In the genomic region with DNA sequence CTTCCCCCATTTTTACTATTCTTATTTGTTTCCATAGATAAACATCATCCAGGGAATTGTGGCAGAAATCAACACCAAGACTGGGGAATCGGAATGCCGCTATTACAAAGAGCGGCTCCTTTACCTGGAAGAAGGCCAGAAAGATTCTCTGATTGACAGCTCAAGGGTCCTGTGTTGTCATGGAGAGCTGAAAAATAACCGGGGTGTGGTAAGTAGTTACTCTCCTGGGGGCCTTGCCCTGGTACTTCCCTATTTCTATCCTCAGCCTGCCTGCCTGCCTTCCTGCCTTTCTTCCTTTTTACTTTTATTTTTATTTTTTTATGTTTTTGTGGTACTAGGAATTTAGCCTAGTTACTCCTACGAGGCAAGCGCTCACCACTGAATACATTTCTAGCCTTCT, we compare ENCODE assay signal across 11 mouse cellular contexts. TPM values are rescaled to one million over a fixed set of nuclear protein-coding genes. Genes with fewer than 3 reads are reported as not detected.
A peak's percentile ranks its signal among the peaks of the same experiment; 100 is the strongest.
DNase-seq lines count a peak whose midpoint lies in the region; ATAC-seq lines count a peak whose summit lies in the region.
"Had no signal": no experiment of that assay in that cellular context is flagged by ENCODE, and none has a peak within 500 bp of the region (broad histone marks: within the 10 kb centered on the region; RNA-seq: fewer than 3 reads in every experiment).

No protein-coding gene starts in this region.

- peak; percentile 90 for ATAC-seq in megakaryocyte progenitor cell, adult 5-6 weeks (replicated peaks; ENCODE audit: poor library complexity)
- no peak for ATAC-seq in cerebellum, adult (ENCODE audit: insufficient number of reproducible peaks, low FRiP score, low TSS enrichment)
- ATAC-seq: intestine, embryonic 15.5 days had no signal

- DNase-seq in kidney, adult 9 months: peak; percentile 25
- no peak for DNase-seq in kidney, postnatal 36 days
- peak; percentile 51 to 62 for DNase-seq in B cell, adult 2 months
- DNase-seq in MEL-GATA-1-ER (ENCODE audit: extremely low read depth, low read depth): peak; percentile 68
- no peak for DNase-seq in cerebellum, adult 8-10 months
- DNase-seq: cerebellum, adult 9-10 months; liver, embryonic 13.5 days; thymus, postnatal 4 days had no signal

RNA-seq across cellular contexts. Expression of a gene that starts 31.1 kb away (rescaled TPM):
- total RNA-seq in megakaryocyte progenitor cell, adult 5-6 weeks (2015): 25.4 and 33.9 TPM in 2 replicates
- total RNA-seq in megakaryocyte progenitor cell, adult 5-6 weeks (2017): 22.8 and 31.9 TPM in 2 replicates

Comparison
In these comparisons a context has a peak if more than half of its experiments do, and no peak if none do; other contexts are left out.
1. DNase-seq: peak in kidney, adult 9 months (single experiment), B cell, adult 2 months (2 of 2) and MEL-GATA-1-ER (single experiment); none in kidney, postnatal 36 days (0 of 2) and cerebellum, adult 8-10 months (single experiment).